Mouse (Mus musculus): Measurements from ENCODE around the gene Cand2.
"Not testable (repeated sequence)": the region's sequence is repeated elsewhere in the genome, so short reads cannot be mapped to it uniquely, and the experiment has no call there.

Cand2 gene

GRCm38 (mm10) chr6:115773966-115774413 lies 348 bp upstream of the Cand2 start:
- DNase-seq (ENCODE audit: low spot score), result peak; percentile 21

- DNase-seq (ENCODE audit: low spot score), result no peak
Observed at GRCm38 (mm10) chr6:115775838-115776237, 1.5 kb downstream of the Cand2 start.

- DNase-seq (ENCODE audit: low spot score), result no peak
Observed at GRCm38 (mm10) chr6:115776363-115776762, 2.0 kb downstream of the Cand2 start.

- DNase-seq (ENCODE audit: low spot score), result no peak
Observed at GRCm38 (mm10) chr6:115782781-115783180, 8.4 kb downstream of the Cand2 start.

DNA sequence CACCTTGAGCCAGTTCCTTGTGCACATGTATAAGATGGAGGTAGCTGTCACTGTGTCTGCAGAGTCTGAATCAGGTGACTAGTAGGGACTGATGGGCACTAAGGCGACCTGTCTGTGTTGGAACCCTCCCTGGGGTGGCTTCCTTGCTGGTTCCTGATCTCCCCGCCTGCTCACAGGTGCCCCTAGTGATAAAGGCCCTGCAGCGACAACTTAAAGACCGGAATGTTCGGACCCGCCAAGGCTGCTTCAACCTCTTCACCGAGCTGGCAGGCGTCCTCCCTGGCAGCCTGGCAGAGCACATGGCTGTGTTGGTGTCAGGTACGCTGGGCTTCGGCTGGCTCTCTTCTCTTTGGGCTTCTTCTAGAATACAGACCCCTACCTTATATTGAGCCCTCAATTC lies 16.7 kb downstream of the Cand2 start:
- DNase-seq (ENCODE audit: low spot score), result no peak

- DNase-seq (ENCODE audit: low spot score), result no peak
Observed at GRCm38 (mm10) chr6:115791842-115792686, 17.7 kb downstream of the Cand2 start.

- no peak for DNase-seq (ENCODE audit: low spot score)
Observed at GRCm38 (mm10) chr6:115792691-115793215, 18.4 kb downstream of the Cand2 start.

DNA sequence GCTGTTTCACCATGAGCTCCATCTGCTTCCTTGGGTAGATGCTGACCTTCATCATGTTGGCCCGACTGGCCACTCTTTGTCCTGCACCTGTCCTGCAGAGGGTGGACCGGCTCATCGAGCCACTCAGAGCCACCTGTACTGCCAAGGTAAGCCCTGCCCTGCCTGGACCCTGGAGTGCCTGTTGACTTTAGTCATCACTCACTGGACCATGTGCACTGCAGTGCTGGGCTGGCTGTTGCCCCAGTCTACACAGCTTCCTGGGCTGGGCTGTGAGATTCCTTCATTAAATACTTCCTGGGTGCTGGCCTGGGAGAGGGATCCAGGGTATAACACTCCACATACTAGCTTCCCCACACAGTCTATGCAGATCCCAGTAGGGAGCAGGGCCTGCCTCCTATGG lies 27.5 kb downstream of the Cand2 start:
- DNase-seq (ENCODE audit: low spot score), result no peak

- DNase-seq (ENCODE audit: low spot score), result no peak
Observed at GRCm38 (mm10) chr6:115803541-115804382, 29.4 kb downstream of the Cand2 start.

DNA sequence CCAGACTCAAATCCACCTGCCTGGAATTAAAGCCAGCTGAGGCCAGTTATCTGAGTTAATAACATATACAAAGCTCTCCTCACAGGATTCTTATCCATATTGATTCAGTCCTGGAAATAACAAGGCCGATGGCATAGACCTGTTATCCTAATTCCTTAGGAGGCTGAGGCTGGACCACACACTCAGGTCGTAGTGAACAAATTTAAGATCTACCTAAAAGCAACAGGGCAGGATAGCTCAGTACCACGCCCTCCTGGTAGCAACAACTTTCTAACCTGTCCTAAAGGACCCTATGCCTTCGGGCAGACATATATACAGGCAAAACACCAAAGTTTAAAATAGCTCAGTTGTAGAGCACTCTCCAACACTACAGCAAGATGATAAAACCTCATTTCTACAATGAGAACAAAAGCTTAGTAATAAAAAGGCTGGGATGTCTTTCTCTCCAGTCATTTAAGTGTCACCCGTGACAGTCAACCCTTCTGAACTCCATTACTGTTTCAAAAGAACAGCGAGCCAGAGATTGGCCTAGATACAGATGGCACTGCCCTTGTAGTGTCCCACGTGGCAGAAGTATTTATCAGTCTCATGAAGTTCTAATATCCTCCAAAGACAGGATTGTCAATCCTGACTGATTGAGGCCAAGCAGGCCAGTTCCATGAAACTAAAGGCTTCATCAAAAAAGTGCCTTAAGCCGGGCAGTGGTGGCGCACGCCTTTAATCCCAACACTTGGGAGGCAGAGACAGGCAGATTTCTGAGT lies 30.3 kb downstream of the Cand2 start:
- DNase-seq (ENCODE audit: low spot score), result no peak

DNA sequence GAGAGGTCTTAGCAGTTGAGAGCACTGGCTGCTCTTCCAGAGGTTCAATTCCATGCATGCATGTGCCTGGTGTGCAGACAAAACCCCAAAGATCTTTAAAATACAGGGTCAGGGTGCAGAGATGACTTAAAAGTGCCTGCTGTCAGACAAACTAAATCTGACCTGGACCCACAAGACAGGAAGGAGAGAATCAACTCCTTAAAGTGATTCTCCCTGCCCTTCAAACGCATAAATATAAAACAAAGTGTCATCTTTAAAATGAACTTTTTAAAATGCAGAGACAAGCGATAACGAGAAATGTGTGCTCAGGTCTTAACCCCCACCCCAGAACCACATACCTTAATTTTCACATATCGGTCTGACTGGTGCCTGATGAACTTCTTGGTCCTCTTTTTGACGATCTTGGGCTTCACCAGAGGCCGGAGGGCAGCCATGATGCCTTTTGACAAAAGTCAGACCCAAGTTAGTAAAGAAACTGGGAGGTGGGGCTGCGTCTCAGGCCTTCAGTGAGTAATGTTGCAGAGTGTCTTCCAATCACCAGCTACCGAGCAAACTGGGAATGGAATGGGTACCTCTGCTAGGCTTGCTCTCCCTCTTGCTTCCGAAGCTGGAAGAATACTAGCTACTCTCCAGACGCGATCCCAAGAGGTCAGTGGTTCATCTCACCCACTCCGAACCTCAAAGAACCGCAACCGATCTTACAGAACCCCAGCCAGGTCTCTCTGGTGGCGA lies 33.3 kb downstream of the Cand2 start:
- no peak for DNase-seq (ENCODE audit: low spot score)

DNA sequence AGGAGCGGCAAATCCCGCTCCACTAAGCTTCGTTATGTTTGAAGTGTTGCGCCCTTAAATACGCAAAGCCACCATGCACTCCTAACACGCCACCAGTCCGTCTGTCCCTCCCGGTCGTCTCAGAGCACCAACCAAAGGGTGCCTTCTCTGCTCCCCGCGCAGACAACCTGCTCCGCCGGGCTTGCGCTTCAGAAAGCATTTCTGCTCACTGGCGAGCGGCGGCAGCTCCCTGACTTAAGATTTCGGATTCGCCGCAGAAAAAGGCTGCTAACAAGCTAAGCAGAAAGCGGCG lies 33.8 kb downstream of the Cand2 start:
- no peak for DNase-seq (ENCODE audit: low spot score)

- peak; percentile 70 for DNase-seq (ENCODE audit: low spot score)
Observed at GRCm38 (mm10) chr6:115808488-115809231, 34.3 kb downstream of the Cand2 start, which contains the start of gene Rpl32. Rpl32 (minus strand) TSS chr6:115808747.

GRCm38 (mm10) chr6:115811606-115812005 lies 37.3 kb downstream of the Cand2 start:
- DNase-seq (ENCODE audit: low spot score), result no peak

DNA sequence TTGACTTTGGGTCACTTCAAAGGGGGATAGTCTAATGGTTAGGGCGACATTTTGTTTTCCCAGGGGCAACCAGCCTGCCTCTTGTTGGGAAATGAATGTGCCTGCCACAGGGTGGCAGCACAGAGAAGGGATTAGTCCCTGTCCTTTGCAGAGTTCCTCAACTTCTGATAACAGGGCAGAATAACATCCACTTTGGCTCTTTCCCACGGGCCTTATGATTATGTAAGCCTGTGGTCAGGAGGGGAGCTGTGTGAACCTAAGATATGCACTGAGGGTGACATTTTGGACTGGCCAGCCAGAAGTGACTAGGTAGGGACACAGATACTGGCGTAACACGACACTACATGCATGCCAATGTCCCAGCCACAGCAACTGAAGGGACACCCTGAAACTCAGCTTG lies 39.8 kb downstream of the Cand2 start:
- DNase-seq (ENCODE audit: low spot score), result no peak

- no peak for DNase-seq (ENCODE audit: low spot score)
Observed at GRCm38 (mm10) chr6:115815041-115815440, 40.7 kb downstream of the Cand2 start.

GRCm38 (mm10) chr6:115818129-115818528 lies 43.8 kb downstream of the Cand2 start:
- no peak for DNase-seq (ENCODE audit: low spot score)

DNA sequence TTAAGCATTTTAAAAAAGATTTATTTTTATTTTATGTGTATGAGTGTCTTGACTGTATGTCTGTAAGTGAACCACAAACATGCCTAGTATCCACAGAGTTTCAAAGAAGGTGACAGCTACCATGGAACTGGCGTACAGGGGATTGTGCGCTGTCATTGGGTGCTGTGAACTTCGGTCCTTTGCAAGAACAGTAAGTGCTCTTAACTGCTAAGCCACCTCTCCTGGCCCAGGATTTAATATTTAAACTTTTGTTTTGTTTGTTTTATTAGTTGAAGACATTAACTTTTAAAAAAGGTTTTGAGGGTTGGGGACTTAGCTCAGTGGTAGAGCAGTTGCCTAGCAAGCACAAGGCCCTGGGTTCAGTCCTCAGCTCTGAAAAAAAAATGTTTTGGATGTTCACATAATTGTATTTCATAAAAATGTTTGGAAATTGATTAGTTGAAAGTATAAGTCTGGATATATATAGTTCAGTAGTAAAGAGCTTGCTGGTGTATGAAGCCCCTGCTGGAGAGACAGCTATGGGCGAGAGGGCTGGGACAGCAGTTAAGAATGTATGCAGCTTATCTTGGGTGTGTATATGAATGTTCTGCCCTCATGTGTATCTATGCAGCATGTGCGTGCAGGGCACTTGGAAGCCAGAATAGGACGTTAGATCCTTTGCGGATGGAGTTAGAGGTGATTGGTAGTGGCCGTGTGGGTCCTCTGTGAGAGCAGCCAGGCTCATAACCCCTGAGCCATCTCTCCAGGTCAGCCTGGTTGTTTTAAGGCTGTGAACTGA lies 47.1 kb downstream of the Cand2 start:
- no peak for DNase-seq (ENCODE audit: low spot score)

- DNase-seq (ENCODE audit: low spot score), result not testable (repeated sequence)
Observed at GRCm38 (mm10) chr6:115823850-115824464, 49.6 kb downstream of the Cand2 start.

All from ovary, postnatal 10 days (tissue).